Mouse (Mus musculus): Measurements from ENCODE around the gene Adcy4. TPM values are rescaled to one million over a fixed set of nuclear protein-coding genes. Genes with fewer than 3 reads are reported as not detected.
A peak's percentile ranks its signal among the peaks of the same experiment; 100 is the strongest.

The Adcy4 gene
- 9.2 and 10.1 TPM in 2 replicates for polyA plus RNA-seq (2016; fragmentation: Nextera tagmentation; extraction: Ambion mirVana)

DNA sequence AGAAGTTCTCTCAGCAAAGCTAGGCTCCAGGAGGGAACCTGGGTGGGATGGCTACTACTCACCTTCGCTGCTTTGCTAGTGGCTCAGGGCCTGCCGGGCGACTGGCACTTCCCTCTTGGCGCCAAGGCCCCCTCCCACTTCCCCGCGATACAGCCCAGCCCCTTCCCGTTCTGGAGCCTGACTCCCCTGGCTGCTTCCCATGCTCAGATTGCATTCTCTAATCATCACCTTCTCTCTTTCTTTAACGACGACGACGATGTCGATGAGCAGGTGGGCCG, at the start of gene Adcy4:
Gene Adcy4 (minus strand): TSS at position 138 of the 278 bp plus-strand sequence.
- H3K27me3 ChIP-seq (replicated peaks), result peaks cover 78% of the 10 kb centered on the region
- H3K4me2 ChIP-seq (replicated peaks), result peak within 1 kb of the TSS; percentile 51
- no peak for ATAC-seq (ENCODE audit: low FRiP score, low read depth)
- peak within 1 kb of the TSS; percentile 26 for H3K4me3 ChIP-seq
- H3K36me3 ChIP-seq, result no peaks in the 10 kb centered on the region
- H3K9ac ChIP-seq, result peak within 1 kb of the TSS; percentile 26; the same call in 1 of the 2 replicates
- H3K4me1 ChIP-seq, result peaks cover 12% of the 10 kb centered on the region
- H3K9me3 ChIP-seq, result no peaks in the 10 kb centered on the region
- 5% methylated on average over 13 of the region's 13 CpGs for WGBS
- H3K27ac ChIP-seq, result no peak within 1 kb of the TSS

- WGBS, result 85% methylated on average over 4 of the region's 4 CpGs
- no peak overlapping the region for H3K9ac ChIP-seq
- H3K27me3 ChIP-seq (replicated peaks), result 0 out of 2 replicates have a peak, but pooled peaks cover 3% of the 10 kb centered on the region
These were observed 49.2 kb upstream of the Adcy4 start for GRCm38 (mm10) chr14:55833126-55833525.

GRCm38 (mm10) chr14:55830331-55830730, 46.4 kb upstream of the Adcy4 start:
- Histone ChIP-seq H3K9ac (no peak overlapping the region), H3K27me3 (replicated peaks) (peaks cover 21% of the 10 kb centered on the region), H3K4me1 (peaks cover 11% of the 10 kb centered on the region), H3K27ac (no peak overlapping the region), H3K4me2 (replicated peaks) (no peak overlapping the region), H3K9me3 (no peaks in the 10 kb centered on the region), H3K4me3 (no peak overlapping the region), H3K36me3 (no peaks in the 10 kb centered on the region)
- ATAC-seq (ENCODE audit: low FRiP score, low read depth), result no peak
- 84% methylated on average over 4 of the region's 4 CpGs for whole genome bisulfite sequencing

More at GRCm38 (mm10) chr14:55833126-55833525, 49.2 kb upstream of the Adcy4 start:
- H3K9me3 ChIP-seq, result no peaks in the 10 kb centered on the region
- no peak for ATAC-seq (ENCODE audit: low FRiP score, low read depth)
- H3K36me3 ChIP-seq, result no peaks in the 10 kb centered on the region
- no peak overlapping the region for H3K4me3 ChIP-seq
- H3K4me2 ChIP-seq (replicated peaks), result no peak overlapping the region
- no peak overlapping the region for H3K27ac ChIP-seq
- H3K4me1 ChIP-seq, result no peaks in the 10 kb centered on the region

DNA sequence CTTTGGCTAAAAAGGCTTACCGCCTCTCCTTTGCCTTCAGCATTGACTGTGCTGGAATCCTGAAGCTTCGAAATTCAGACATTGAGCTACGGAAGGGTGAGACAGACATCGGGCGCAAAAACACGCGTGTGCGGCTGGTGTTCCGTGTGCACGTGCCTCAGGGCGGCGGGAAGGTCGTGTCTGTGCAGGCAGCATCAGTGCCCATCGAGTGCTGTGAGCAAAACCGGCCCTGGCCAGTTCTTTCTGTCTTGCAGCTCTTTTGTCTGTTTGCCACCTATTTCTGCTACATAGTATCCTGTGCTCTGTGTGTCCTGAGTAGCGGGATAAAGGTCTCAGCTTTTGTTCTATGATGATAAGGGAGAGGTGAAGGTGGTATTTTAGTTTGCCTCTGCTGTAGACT, 46.0 kb upstream of the Adcy4 start:
- ATAC-seq (ENCODE audit: low FRiP score, low read depth), result no peak
- H3K27me3 ChIP-seq (replicated peaks), result peaks cover 24% of the 10 kb centered on the region
- H3K4me1 ChIP-seq, result peaks cover 16% of the 10 kb centered on the region
- no peak overlapping the region for H3K4me3 ChIP-seq
- WGBS, result 94% methylated on average over 16 of the region's 16 CpGs
- H3K9me3 ChIP-seq, result no peaks in the 10 kb centered on the region
- no peak overlapping the region for H3K9ac ChIP-seq
- H3K36me3 ChIP-seq, result no peaks in the 10 kb centered on the region
- H3K27ac ChIP-seq, result no peak overlapping the region
- H3K4me2 ChIP-seq (replicated peaks), result no peak overlapping the region

- Histone ChIP-seq H3K4me2 (replicated peaks) (0 out of 2 replicates have a peak overlapping the region, but pooled peaks have one; percentile 12), H3K4me1 (peaks cover 27% of the 10 kb centered on the region), H3K27ac (no peak overlapping the region), H3K9ac (no peak overlapping the region), H3K36me3 (no peaks in the 10 kb centered on the region), H3K9me3 (no peaks in the 10 kb centered on the region), H3K27me3 (replicated peaks) (peaks cover 24% of the 10 kb centered on the region), H3K4me3 (no peak overlapping the region)
- no peak for ATAC-seq (ENCODE audit: low FRiP score, low read depth)
- 43% methylated on average over 3 of the region's 3 CpGs for WGBS
These were observed 44.9 kb upstream of the Adcy4 start for GRCm38 (mm10) chr14:55828716-55829263.

DNA sequence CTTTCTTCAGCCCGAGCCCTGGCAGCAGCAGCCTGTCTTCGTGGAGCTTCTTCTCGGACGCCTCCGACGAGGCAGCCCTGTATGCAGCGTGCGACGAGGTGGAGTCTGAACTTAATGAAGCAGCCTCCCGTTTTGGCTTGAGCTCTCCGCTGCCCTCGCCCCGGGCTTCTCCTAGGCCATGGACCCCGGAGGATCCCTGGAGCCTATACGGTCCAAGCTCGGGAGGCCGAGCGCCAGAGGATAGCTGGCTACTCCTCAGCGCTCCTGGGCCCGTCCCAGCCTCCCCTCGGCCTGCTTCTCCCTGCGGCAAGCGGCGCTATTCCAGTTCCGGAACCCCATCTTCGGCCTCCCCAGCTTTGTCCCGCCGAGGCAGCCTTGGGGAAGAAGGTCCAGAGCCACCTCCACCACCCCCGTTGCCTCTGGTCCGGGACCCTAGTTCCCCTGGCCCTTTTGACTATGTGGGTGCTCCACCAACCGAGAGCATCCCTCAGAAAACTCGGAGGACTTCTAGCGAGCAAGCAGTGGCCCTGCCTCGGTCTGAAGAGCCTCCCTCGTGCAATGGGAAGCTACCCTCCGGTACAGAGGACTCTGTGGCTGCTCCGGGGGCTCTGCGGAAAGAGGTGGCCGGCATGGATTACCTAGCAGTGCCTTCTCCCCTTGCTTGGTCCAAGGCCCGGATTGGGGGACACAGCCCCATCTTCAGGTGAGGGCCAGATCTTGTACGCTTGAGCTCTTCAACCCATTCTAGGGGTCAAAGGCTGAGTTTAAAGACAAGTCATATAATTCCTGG, 42.9 kb upstream of the Adcy4 start:
- H3K4me1 ChIP-seq, result peaks cover 27% of the 10 kb centered on the region
- peak overlapping the region; percentile 49 for H3K4me3 ChIP-seq
- 9% methylated on average over 41 of the region's 41 CpGs for WGBS
- no peak for ATAC-seq (ENCODE audit: low FRiP score, low read depth)
- no peaks in the 10 kb centered on the region for H3K9me3 ChIP-seq
- H3K27ac ChIP-seq, result no peak overlapping the region
- H3K27me3 ChIP-seq (replicated peaks), result peaks cover 24% of the 10 kb centered on the region
- H3K36me3 ChIP-seq, result no peaks in the 10 kb centered on the region
- H3K4me2 ChIP-seq (replicated peaks), result peak overlapping the region; percentile 85
- H3K9ac ChIP-seq, result peak overlapping the region; percentile 58; the same call in 1 of the 2 replicates

- peak overlapping the region; percentile 85 for H3K4me2 ChIP-seq (replicated peaks)
- 1% methylated on average over 15 of the region's 15 CpGs for WGBS
- H3K27ac ChIP-seq, result no peak overlapping the region
- peak overlapping the region; percentile 49 for H3K4me3 ChIP-seq
- no peaks in the 10 kb centered on the region for H3K36me3 ChIP-seq
- H3K27me3 ChIP-seq (replicated peaks), result peaks cover 24% of the 10 kb centered on the region
- H3K4me1 ChIP-seq, result peaks cover 27% of the 10 kb centered on the region
- ATAC-seq (ENCODE audit: low FRiP score, low read depth), result no peak
- no peaks in the 10 kb centered on the region for H3K9me3 ChIP-seq
- peak overlapping the region; percentile 58; the same call in 1 of the 2 replicates for H3K9ac ChIP-seq
These were observed 42.2 kb upstream of the Adcy4 start for GRCm38 (mm10) chr14:55826142-55826541.

- WGBS, result under 1% methylated on average over 20 of the region's 37 CpGs
- H3K27ac ChIP-seq, result 0 out of 2 replicates have a peak overlapping the region, but pooled peaks have one; percentile 20
- H3K4me1 ChIP-seq, result peaks cover 27% of the 10 kb centered on the region
- peak overlapping the region; percentile 85 for H3K4me2 ChIP-seq (replicated peaks)
- peak; percentile 30 for ATAC-seq (ENCODE audit: low FRiP score, low read depth)
- H3K9me3 ChIP-seq, result no peaks in the 10 kb centered on the region
- H3K9ac ChIP-seq, result peak overlapping the region; percentile 58
- H3K36me3 ChIP-seq, result no peaks in the 10 kb centered on the region
- H3K4me3 ChIP-seq, result peak overlapping the region; percentile 49
- H3K27me3 ChIP-seq (replicated peaks), result peaks cover 24% of the 10 kb centered on the region
These were observed 41.5 kb upstream of the Adcy4 start for GRCm38 (mm10) chr14:55825216-55826051.

GRCm38 (mm10) chr14:55824481-55825215, 40.8 kb upstream of the Adcy4 start:
- H3K27me3 ChIP-seq (replicated peaks), result peaks cover 24% of the 10 kb centered on the region
- H3K9me3 ChIP-seq, result no peaks in the 10 kb centered on the region
- no peaks in the 10 kb centered on the region for H3K36me3 ChIP-seq
- H3K4me3 ChIP-seq, result peak overlapping the region; percentile 58
- peak overlapping the region; percentile 85 for H3K4me2 ChIP-seq (replicated peaks)
- H3K4me1 ChIP-seq, result peaks cover 27% of the 10 kb centered on the region
- under 1% methylated on average over 30 of the region's 32 CpGs for WGBS
- peak overlapping the region; percentile 58 for H3K9ac ChIP-seq
- 0 out of 2 replicates have a peak overlapping the region, but pooled peaks have one; percentile 20 for H3K27ac ChIP-seq
- ATAC-seq (ENCODE audit: low FRiP score, low read depth), result no peak

DNA sequence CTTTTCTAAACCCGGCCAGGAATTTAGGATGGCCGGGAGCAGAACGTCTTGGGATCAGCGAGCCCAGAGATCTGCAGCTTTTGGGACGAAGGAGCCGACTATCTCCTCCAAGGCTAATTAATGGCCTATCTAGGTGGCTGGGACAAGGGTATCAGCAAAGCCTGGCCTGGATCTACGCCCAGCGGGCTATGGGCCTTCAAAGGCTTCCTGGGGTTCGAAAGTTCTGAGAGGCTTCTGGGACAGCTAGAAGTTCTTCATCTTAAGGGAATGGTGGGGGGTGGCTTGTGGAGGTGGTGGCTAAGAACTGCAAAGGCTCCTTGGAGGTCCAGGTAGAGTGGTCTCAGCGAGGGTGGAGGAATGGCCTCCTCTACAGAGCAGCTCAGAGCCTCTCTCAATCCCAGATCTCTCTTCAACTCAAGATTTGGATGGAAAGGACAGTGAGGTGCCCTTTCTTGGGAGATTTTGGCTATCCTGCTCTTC, 40.1 kb upstream of the Adcy4 start:
- 1% methylated on average over 10 of the region's 10 CpGs for WGBS
- Histone ChIP-seq H3K4me3 (peak overlapping the region; percentile 58), H3K27me3 (replicated peaks) (peaks cover 24% of the 10 kb centered on the region), H3K4me1 (peaks cover 27% of the 10 kb centered on the region), H3K36me3 (no peaks in the 10 kb centered on the region), H3K9me3 (no peaks in the 10 kb centered on the region), H3K9ac (peak overlapping the region; percentile 10; the same call in 1 of the 2 replicates), H3K4me2 (replicated peaks) (peak overlapping the region; percentile 85), H3K27ac (0 out of 2 replicates have a peak overlapping the region, but pooled peaks have one; percentile 21)
- ATAC-seq (ENCODE audit: low FRiP score, low read depth), result no peak

DNA sequence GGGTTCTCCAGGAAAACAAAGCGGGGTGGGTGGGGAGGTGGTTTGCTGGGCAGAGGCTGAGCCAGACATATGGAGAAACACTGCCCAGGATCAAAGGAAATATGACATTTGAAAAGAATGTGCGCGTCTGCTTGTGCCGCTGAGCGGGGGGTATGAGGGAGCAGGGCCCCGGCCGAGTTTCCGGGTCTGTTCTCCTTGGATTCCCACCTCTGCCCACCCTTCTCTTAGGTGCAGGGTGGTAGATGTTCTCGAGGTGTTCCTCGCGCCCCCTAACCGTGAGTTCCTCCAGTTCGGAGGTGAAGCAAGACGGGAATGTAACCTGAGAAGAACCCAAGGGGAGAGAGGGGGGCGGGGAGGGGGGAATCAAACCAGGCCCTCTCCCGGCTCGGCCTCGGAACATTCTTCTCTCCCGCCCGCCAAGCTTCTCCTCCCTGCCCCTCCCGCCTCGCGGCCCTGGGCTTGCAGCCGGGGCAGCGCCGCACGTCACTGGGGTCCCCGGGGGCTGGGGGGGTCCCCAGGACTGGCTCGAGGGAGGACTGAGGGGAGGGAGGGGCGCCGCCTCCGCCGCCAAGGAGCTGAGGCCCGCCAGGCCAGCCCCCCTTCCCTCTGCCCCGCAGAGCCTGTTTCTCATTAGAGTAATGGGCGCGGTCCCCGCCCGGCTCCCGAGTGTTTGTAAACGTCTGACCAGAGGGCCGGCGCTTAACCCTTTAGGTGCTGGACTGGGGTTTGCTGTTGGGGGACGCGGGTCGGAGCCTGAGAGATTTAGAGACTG, 39.3 kb upstream of the Adcy4 start, which contains the start of gene Nfatc4:
Gene Nfatc4 (plus strand): TSS at position 154 of the 772 bp plus-strand sequence.
- peak within 1 kb of the TSS; percentile 69 for H3K27ac ChIP-seq
- under 1% methylated on average over 46 of the region's 46 CpGs for WGBS
- peak within 1 kb of the TSS; percentile 85 for H3K4me2 ChIP-seq (replicated peaks)
- peaks cover 21% of the 10 kb centered on the region for H3K27me3 ChIP-seq (replicated peaks)
- no peaks in the 10 kb centered on the region for H3K36me3 ChIP-seq
- peak within 1 kb of the TSS; percentile 58 for H3K4me3 ChIP-seq
- H3K9ac ChIP-seq, result peak within 1 kb of the TSS; percentile 69
- peak; percentile 70 for ATAC-seq (ENCODE audit: low FRiP score, low read depth)
- peaks cover 27% of the 10 kb centered on the region for H3K4me1 ChIP-seq
- no peaks in the 10 kb centered on the region for H3K9me3 ChIP-seq

Data from neural tube, embryonic 12.5 days (tissue).